In the genomic region with DNA sequence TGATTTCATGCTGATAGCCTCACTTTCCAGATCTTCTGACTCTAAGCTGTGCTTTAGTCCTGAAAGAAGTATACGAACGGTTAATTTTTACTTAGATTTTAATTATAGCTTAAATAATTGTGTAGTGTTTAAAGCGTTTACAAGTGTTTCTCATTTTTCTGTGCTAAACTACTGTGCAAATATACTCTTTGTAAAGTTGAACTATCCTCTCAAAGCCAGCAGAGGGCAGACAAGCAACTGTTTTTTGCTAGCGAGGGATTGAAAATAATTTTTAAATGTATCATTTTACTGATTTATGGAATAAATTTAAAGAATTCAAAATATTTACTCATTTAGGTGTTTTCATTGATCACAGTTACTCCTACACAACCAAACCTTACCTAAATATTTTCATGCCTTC, we compare ENCODE assay signal across 13 mouse cellular contexts. TPM values are rescaled to one million over a fixed set of nuclear protein-coding genes. Genes with fewer than 3 reads are reported as not detected.
DNase-seq lines count a peak whose midpoint lies in the region; ATAC-seq lines count a peak whose summit lies in the region.
"Had no signal": no experiment of that assay in that cellular context is flagged by ENCODE, and none has a peak within 500 bp of the region (broad histone marks: within the 10 kb centered on the region; RNA-seq: fewer than 3 reads in every experiment).

No protein-coding gene starts in this region.

- intact Hi-C loops in left cerebral cortex, postnatal 14 days (cut with DNase I): loop anchor here (2.0 to 10.0 kb wide), 2 partner anchors 387 to 717 kb away; no protein-coding TSS in a partner anchor

- WGBS in forebrain, embryonic 14.5 days: 40% methylated on average over 4 of the region's 4 CpGs
- 42% methylated on average over 4 of the region's 4 CpGs for WGBS in forebrain, embryonic 16.5 days
- 33% methylated on average over 4 of the region's 4 CpGs for WGBS in embryonic facial prominence, embryonic 14.5 days

- H3K27ac ChIP-seq in forebrain, embryonic 14.5 days (ENCODE audit: low read depth, low read length): no peak overlapping the region
- no peak overlapping the region for H3K27ac ChIP-seq in forebrain, embryonic 16.5 days (ENCODE audit: low read length)
- H3K27ac ChIP-seq in embryonic facial prominence, embryonic 14.5 days (replicated peaks; ENCODE audit: low read depth, low read length): no peak overlapping the region

- no peaks in the 10 kb centered on the region for H3K4me1 ChIP-seq in forebrain, embryonic 14.5 days (ENCODE audit: control insufficient read depth, insufficient read depth, low read length)
- no peaks in the 10 kb centered on the region for H3K4me1 ChIP-seq in forebrain, embryonic 16.5 days (replicated peaks; ENCODE audit: control insufficient read depth, insufficient read depth, low read length)
- H3K4me1 ChIP-seq in embryonic facial prominence, embryonic 14.5 days (ENCODE audit: control insufficient read depth, insufficient read depth, low read length): no peaks in the 10 kb centered on the region

- peak; percentile 73 for DNase-seq in forebrain, embryonic 14.5 days (ENCODE audit: low spot score)
- peak; percentile 20 to 44 for DNase-seq in left cerebral cortex, postnatal 14 days (ENCODE audit: low spot score in 2 of 2)
- no peak for DNase-seq in left cerebral cortex, adult 11 months (ENCODE audit: low spot score)
- peak; percentile 8 for DNase-seq in Muller cell, postnatal 12 days (ENCODE audit: inconsistent ontology term)
- peak; percentile 23 for DNase-seq in embryonic facial prominence, embryonic 14.5 days (ENCODE audit: low spot score)
- DNase-seq in thymus, postnatal 4 days: no peak
- DNase-seq in spleen, postnatal 4 days (ENCODE audit: low spot score in 2 of 2): no peak
- DNase-seq: adrenal gland, adult 2 months; cerebellum, adult 9-11 months; heart, adult 18-20 months; thymus, postnatal 36 days had no signal

- no peak overlapping the region for H3K4me2 ChIP-seq in forebrain, embryonic 14.5 days (ENCODE audit: low read length)
- no peak overlapping the region for H3K4me2 ChIP-seq in forebrain, embryonic 16.5 days (ENCODE audit: low read length)
- no peak overlapping the region for H3K4me2 ChIP-seq in embryonic facial prominence, embryonic 14.5 days (ENCODE audit: low read depth, low read length)

- H3K4me3 ChIP-seq in forebrain, embryonic 14.5 days (ENCODE audit: low read depth, low read length): no peak overlapping the region
- H3K4me3 ChIP-seq in forebrain, embryonic 16.5 days (replicated peaks; ENCODE audit: low read length): no peak overlapping the region
- H3K4me3 ChIP-seq in embryonic facial prominence, embryonic 14.5 days (ENCODE audit: low read depth, low read length): no peak overlapping the region

- no peaks in the 10 kb centered on the region for H3K27me3 ChIP-seq in forebrain, embryonic 14.5 days (replicated peaks; ENCODE audit: control insufficient read depth, insufficient read depth, low read length)
- no peaks in the 10 kb centered on the region for H3K27me3 ChIP-seq in forebrain, embryonic 16.5 days (replicated peaks; ENCODE audit: control insufficient read depth, insufficient read depth, low read length)
- H3K27me3 ChIP-seq in embryonic facial prominence, embryonic 14.5 days (replicated peaks; ENCODE audit: control insufficient read depth, insufficient read depth, low read length): no peaks in the 10 kb centered on the region

- no peaks in the 10 kb centered on the region for H3K9me3 ChIP-seq in forebrain, embryonic 14.5 days (replicated peaks; ENCODE audit: control insufficient read depth, low read length)
- no peaks in the 10 kb centered on the region for H3K9me3 ChIP-seq in forebrain, embryonic 16.5 days (ENCODE audit: control insufficient read depth, low read length)
- H3K9me3 ChIP-seq in embryonic facial prominence, embryonic 14.5 days (ENCODE audit: control insufficient read depth, low read length): no peaks in the 10 kb centered on the region

- 0 out of 2 replicates have a peak, but pooled peaks have one; percentile 50 for ATAC-seq in forebrain, embryonic 14.5 days
- ATAC-seq in forebrain, embryonic 16.5 days: no peak
- no peak for ATAC-seq in embryonic facial prominence, embryonic 14.5 days (ENCODE audit: low read depth)
- ATAC-seq: CD4-positive, CD25-positive, alpha-beta regulatory T cell, adult 4 months had no signal

- H3K36me3 ChIP-seq in forebrain, embryonic 14.5 days (ENCODE audit: control insufficient read depth, insufficient read depth, low read length): no peaks in the 10 kb centered on the region
- no peaks in the 10 kb centered on the region for H3K36me3 ChIP-seq in forebrain, embryonic 16.5 days (ENCODE audit: control insufficient read depth, insufficient read depth)
- no peaks in the 10 kb centered on the region for H3K36me3 ChIP-seq in embryonic facial prominence, embryonic 14.5 days (ENCODE audit: control insufficient read depth, insufficient read depth, low read length)

- H3K9ac ChIP-seq in forebrain, embryonic 14.5 days (ENCODE audit: low read length): no peak overlapping the region
- H3K9ac ChIP-seq in forebrain, embryonic 16.5 days (replicated peaks; ENCODE audit: low read depth, low read length): no peak overlapping the region
- H3K9ac ChIP-seq in embryonic facial prominence, embryonic 14.5 days (ENCODE audit: low read depth, low read length): no peak overlapping the region

RNA-seq across cellular contexts. Expression of a gene that starts 26.1 kb away (rescaled TPM):
- 14.5 and 16.1 TPM in 2 replicates for polyA plus RNA-seq in forebrain, embryonic 14.5 days (2014; fragmentation: Nextera tagmentation; extraction: Ambion mirVana)
- polyA plus RNA-seq in forebrain, embryonic 16.5 days (2015; fragmentation: Nextera tagmentation; extraction: Ambion mirVana): 13.4 and 13.7 TPM in 2 replicates
- 1 to 10 TPM; 8.5 to 9.5 TPM for total RNA-seq in left cerebral cortex, postnatal 14 days (2021)
- polyA plus RNA-seq in embryonic facial prominence, embryonic 14.5 days (2014; fragmentation: Nextera tagmentation; extraction: Ambion mirVana): 11.2 and 15.2 TPM in 2 replicates

RNA-seq across cellular contexts. Expression of a gene that starts 26.4 kb away (rescaled TPM):
- polyA plus RNA-seq in forebrain, embryonic 14.5 days (2014; fragmentation: Nextera tagmentation; extraction: Ambion mirVana): 47.4 and 52.5 TPM in 2 replicates
- 48.5 and 51.6 TPM in 2 replicates for polyA plus RNA-seq in forebrain, embryonic 16.5 days (2015; fragmentation: Nextera tagmentation; extraction: Ambion mirVana)
- total RNA-seq in left cerebral cortex, postnatal 14 days (2021): 10 to 100 TPM; 15.7 to 18.7 TPM
- 56.4 and 58.4 TPM in 2 replicates for polyA plus RNA-seq in embryonic facial prominence, embryonic 14.5 days (2014; fragmentation: Nextera tagmentation; extraction: Ambion mirVana)

Comparison
In these comparisons a context has a peak if more than half of its experiments do, and no peak if none do; other contexts are left out.
1. DNase-seq: peak in forebrain, embryonic 14.5 days (single experiment), left cerebral cortex, postnatal 14 days (2 of 2), Muller cell, postnatal 12 days (single experiment) and embryonic facial prominence, embryonic 14.5 days (single experiment); none in left cerebral cortex, adult 11 months (single experiment), thymus, postnatal 4 days (single experiment) and spleen, postnatal 4 days (0 of 2).